Mouse (Mus musculus) hindbrain, postnatal 0 days (tissue): ENCODE results near the gene Plpp1. TPM values are rescaled to one million over a fixed set of nuclear protein-coding genes. Genes with fewer than 3 reads are reported as not detected.

ENCODE experiments used
- ATAC-seq: fragments of 200-750 bp; cut with Nextera tagmentation; 2 replicates; pipeline ENCODE4 v1.8.0; 2017; ENCODE audit warnings: mild to moderate bottlenecking, moderate TSS enrichment, moderate library complexity
- DNase-seq: peaks from one replicate; pipeline ENCODE4 v3.0.0-alpha.2; 2015; ENCODE audit warnings: low spot score
- H3K27ac ChIP-seq: fragments of 300-500 bp; sonication (generic); 2 replicates; pipeline ENCODE4 v1.5.1; 2014; ENCODE audit warnings: mild to moderate bottlenecking
- H3K27me3 ChIP-seq: fragments of 300-500 bp; sonication (generic); 2 replicates; pipeline ENCODE4 v1.6.1; 2014; ENCODE audit warnings: low read length, mixed read lengths; ENCODE audit not compliant: insufficient read depth
- H3K36me3 ChIP-seq: fragments of 300-500 bp; sonication (generic); 2 replicates; pipeline ENCODE4 v1.6.1; 2014; ENCODE audit warnings: low read length, mixed read lengths; ENCODE audit not compliant: insufficient read depth
- H3K4me1 ChIP-seq: fragments of 300-500 bp; sonication (generic); 2 replicates; pipeline ENCODE4 v1.6.1; 2014; ENCODE audit warnings: antibody characterized with exemption, low read length, mixed read lengths; ENCODE audit not compliant: insufficient read depth
- H3K4me2 ChIP-seq: fragments of 300-500 bp; sonication (generic); 2 replicates; pipeline ENCODE4 v1.6.1; 2014; ENCODE audit warnings: low read depth, mild to moderate bottlenecking, low read length, moderate library complexity, mixed read lengths
- H3K4me3 ChIP-seq: fragments of 300-500 bp; sonication (generic); 2 replicates; pipeline ENCODE4 v1.5.1; 2014; ENCODE audit warnings: low read length
- H3K9ac ChIP-seq: fragments of 300-500 bp; sonication (generic); replicated peaks from 2 replicates; pipeline ENCODE4 v1.6.1; 2014; ENCODE audit warnings: mild to moderate bottlenecking, low read length, moderate library complexity, mixed read lengths
- H3K9me3 ChIP-seq: fragments of 300-500 bp; sonication (generic); 2 replicates; pipeline ENCODE4 v1.6.1; 2016; ENCODE audit warnings: low read length, mixed read lengths
- CTCF ChIP-seq: IDR thresholded peaks from 2 replicates; pipeline ENCODE4 v1.5.1; 2016; ENCODE audit warnings: antibody characterized with exemption, control low read depth, low read depth
- WGBS: fragments of 180-500 bp; shearing (Covaris S2); extraction: QIAGEN DNeasy Blood & Tissue Kit; methylation state at CpG from one replicate; pipeline ENCODE4 v1.1.7; 2014; 5-methylcytosine and 5-hydroxymethylcytosine counted together
- polyA plus RNA-seq: library from polyadenylated mRNA; unstranded; fragments of >200 nt; fragmentation: Nextera tagmentation; extraction: Ambion mirVana; gene quantifications from 2 replicates; pipeline ENCODE4 v1.2.1, GENCODE M21; 2015
- total RNA-seq: library from RNA; depleted of rRNA; stranded (reverse); fragments of >200 nt; gene quantifications from 2 replicates; pipeline ENCODE4 v1.2.3, GENCODE M21; 2014

The Plpp1 gene
- total and polyA plus RNA-seq, 2 experiments from 2014 or later, result 54.0 to 88.1 TPM

DNA sequence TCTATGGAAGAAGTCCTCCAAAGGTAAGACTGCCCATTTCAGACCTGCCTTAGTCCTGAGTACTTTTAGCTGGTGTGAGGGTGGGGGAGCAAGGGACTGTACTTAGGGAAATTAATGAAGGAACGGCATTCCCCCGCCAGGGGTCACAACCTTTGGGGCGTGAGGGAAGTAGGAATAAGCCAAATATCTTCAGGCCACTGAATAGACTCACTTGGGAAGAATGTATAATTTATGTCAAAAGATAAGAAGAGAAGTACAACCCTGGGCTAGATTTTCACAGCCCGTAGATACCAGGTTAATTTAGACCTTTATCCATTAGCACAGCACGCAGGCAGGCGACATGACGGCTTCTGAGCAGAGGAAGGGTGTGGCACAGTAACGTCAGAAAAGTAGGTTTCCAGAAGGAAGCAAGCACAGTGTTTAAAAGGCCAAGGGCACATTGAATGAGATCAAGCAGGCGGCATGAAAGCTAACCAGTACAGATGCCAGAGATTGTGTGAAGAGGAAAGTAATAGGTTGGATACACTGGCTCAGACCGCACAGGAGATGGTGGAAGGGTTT lies 37.0 kb upstream of the Plpp1 start:
- H3K4me2 ChIP-seq, result no peak overlapping the region
- no peak overlapping the region for H3K27ac ChIP-seq
- no peaks in the 10 kb centered on the region for H3K4me1 ChIP-seq
- H3K27me3 ChIP-seq, result no peaks in the 10 kb centered on the region
- no peak for TF ChIP-seq CTCF
- WGBS, result 80% methylated on average over 10 of the region's 10 CpGs
- H3K9me3 ChIP-seq, result peaks cover 7% of the 10 kb centered on the region; the same call in 1 of the 2 replicates
- no peaks in the 10 kb centered on the region for H3K36me3 ChIP-seq
- no peak overlapping the region for H3K9ac ChIP-seq
- no peak overlapping the region for H3K4me3 ChIP-seq
- ATAC-seq (no peak), DNase-seq (no peak)

DNA sequence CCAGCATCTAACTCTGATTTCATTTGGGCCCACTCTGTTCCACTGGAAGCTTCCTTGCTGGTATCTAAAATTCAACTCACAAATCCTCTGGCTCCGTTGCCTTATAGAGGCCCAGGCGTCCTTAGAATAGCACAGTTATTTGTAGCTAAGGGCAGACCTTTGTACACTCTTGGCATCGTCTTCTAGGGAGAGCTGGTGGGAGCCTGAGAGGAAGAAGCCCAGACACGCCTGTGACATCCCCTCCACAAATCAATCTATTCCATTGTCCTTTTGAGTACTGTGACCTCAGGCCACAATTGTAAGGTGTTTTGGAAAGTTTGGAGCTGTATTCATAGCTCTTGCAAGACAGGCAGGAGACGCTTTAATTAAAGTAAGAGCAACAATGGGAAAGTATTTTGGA lies 36.0 kb upstream of the Plpp1 start:
- Histone ChIP-seq H3K4me2 (no peak overlapping the region), H3K4me3 (no peak overlapping the region), H3K4me1 (no peaks in the 10 kb centered on the region), H3K36me3 (no peaks in the 10 kb centered on the region), H3K9me3 (peaks cover 7% of the 10 kb centered on the region; the same call in 1 of the 2 replicates), H3K27ac (no peak overlapping the region), H3K9ac (no peak overlapping the region), H3K27me3 (no peaks in the 10 kb centered on the region)
- 53% methylated on average over 5 of the region's 5 CpGs for WGBS
- DNase-seq, result no peak
- TF ChIP-seq CTCF, result no peak
- 0 out of 2 replicates have a peak, but pooled peaks have one; percentile 32 for ATAC-seq

DNA sequence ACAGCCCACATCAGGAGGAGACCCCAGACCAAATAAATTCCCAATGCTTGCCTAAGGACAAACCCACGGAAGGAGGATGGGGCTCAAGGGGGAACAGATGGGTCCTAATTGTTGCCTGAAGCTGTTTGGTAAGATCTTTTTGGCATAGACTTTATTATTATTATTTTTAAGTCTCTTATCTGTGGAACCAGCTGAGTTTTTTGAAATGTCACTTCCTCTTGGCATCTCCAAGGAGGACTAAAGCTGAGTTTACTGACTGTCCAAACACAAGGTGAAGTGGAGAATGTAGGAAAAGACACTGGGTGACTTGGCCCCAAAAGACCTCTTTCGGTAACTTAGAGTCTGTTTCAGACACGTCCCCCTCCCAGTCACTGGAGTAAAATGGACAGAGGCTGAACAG lies 34.9 kb upstream of the Plpp1 start:
- no peaks in the 10 kb centered on the region for H3K36me3 ChIP-seq
- DNase-seq (no peak), ATAC-seq (no peak)
- no peaks in the 10 kb centered on the region for H3K27me3 ChIP-seq
- no peak overlapping the region for H3K4me3 ChIP-seq
- H3K4me1 ChIP-seq, result no peaks in the 10 kb centered on the region
- WGBS, result 96% methylated on average over 3 of the region's 3 CpGs
- no peak overlapping the region for H3K9ac ChIP-seq
- peaks cover 7% of the 10 kb centered on the region; the same call in 1 of the 2 replicates for H3K9me3 ChIP-seq
- no peak overlapping the region for H3K27ac ChIP-seq
- no peak overlapping the region for H3K4me2 ChIP-seq
- no peak for TF ChIP-seq CTCF

- no peak for TF ChIP-seq CTCF
- H3K27me3 ChIP-seq, result no peaks in the 10 kb centered on the region
- peaks cover 7% of the 10 kb centered on the region; the same call in 1 of the 2 replicates for H3K9me3 ChIP-seq
- DNase-seq (peak; percentile 66), ATAC-seq (peak; percentile 76)
- no peak overlapping the region for H3K4me3 ChIP-seq
- peak overlapping the region; percentile 31; the same call in 1 of the 2 replicates for H3K4me2 ChIP-seq
- no peaks in the 10 kb centered on the region for H3K4me1 ChIP-seq
- no peaks in the 10 kb centered on the region for H3K36me3 ChIP-seq
- peak overlapping the region; percentile 67 for H3K27ac ChIP-seq
- 27% methylated on average over 11 of the region's 11 CpGs for WGBS
- H3K9ac ChIP-seq, result no peak overlapping the region
These were observed 29.9 kb upstream of the Plpp1 start for GRCm38 (mm10) chr13:112770528-112771328.

DNA sequence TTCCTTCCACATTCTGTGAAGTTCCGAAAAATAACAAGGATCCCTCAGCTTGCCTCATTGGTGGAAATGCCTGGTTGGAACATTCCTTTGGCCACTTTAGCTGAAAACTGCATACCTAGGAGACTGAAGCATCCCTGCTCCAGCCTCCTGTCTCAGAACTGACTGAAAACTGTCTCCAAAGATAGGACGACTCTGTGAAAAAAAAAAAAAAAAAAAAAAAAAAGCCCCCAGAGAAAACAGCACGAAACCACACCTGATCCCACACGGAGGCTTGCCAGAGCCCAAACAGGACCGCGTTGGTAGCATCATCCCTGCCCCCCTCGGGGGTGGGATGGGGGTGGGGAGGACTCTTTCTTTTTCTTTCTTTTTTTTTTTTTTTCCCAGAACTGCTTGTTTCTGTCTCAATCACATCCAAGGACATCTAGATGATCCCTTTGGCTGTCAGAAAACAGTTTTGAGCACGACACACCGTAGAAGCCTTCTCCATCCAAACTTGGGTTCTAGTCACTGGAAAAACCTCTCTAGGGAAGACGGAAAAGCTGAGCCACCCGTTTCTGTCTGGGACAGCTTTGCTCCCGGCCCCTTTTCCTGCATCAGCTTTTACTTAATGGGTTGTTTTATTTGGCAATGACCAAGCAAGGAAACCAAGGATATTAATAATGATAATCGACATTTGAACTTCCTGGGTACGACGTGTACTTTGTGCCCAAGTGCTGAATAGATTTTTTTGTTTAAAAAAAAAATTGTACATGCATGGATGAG lies 29.0 kb upstream of the Plpp1 start:
- H3K36me3 ChIP-seq, result no peaks in the 10 kb centered on the region
- 38% methylated on average over 15 of the region's 15 CpGs for WGBS
- H3K9ac ChIP-seq, result no peak overlapping the region
- ATAC-seq (no peak), DNase-seq (no peak)
- H3K9me3 ChIP-seq, result peaks cover 7% of the 10 kb centered on the region; the same call in 1 of the 2 replicates
- no peak for TF ChIP-seq CTCF
- no peak overlapping the region for H3K27ac ChIP-seq
- H3K4me2 ChIP-seq, result peak overlapping the region; percentile 31
- no peak overlapping the region for H3K4me3 ChIP-seq
- no peaks in the 10 kb centered on the region for H3K27me3 ChIP-seq
- H3K4me1 ChIP-seq, result no peaks in the 10 kb centered on the region

GRCm38 (mm10) chr13:112772252-112772651 lies 28.3 kb upstream of the Plpp1 start:
- H3K9me3 ChIP-seq, result peaks cover 3% of the 10 kb centered on the region; the same call in 1 of the 2 replicates

More at GRCm38 (mm10) chr13:112772252-112772651, 28.3 kb upstream of the Plpp1 start:
- Histone ChIP-seq H3K27ac (no peak overlapping the region), H3K27me3 (no peaks in the 10 kb centered on the region), H3K36me3 (no peaks in the 10 kb centered on the region), H3K4me2 (no peak overlapping the region), H3K4me3 (no peak overlapping the region), H3K4me1 (no peaks in the 10 kb centered on the region), H3K9ac (no peak overlapping the region)
- DNase-seq (no peak), ATAC-seq (no peak)
- TF ChIP-seq CTCF, result 0 out of 2 replicates have a peak, but pooled peaks have one; percentile 2
- 53% methylated on average over 11 of the region's 11 CpGs for WGBS
